Mouse (Mus musculus) frontal cortex, adult (tissue): ENCODE data around the gene Serinc4.

Experiments used
- ATAC-seq: cut with Nextera tagmentation; 2 replicates; pipeline ENCODE4 v1.9.2; 2017; ENCODE audit warnings: mild to moderate bottlenecking, moderate library complexity, mixed read lengths; ENCODE audit not compliant: low TSS enrichment

The Serinc4 gene

GRCm38 (mm10) chr2:121396624-121397023 lies 60.0 kb downstream of the Serinc4 start:
- ATAC-seq, result peak; percentile 96
